Mouse (Mus musculus) hindbrain, embryonic 11.5 days (tissue): ENCODE measurements around the gene Tex28. TPM values are rescaled to one million over a fixed set of nuclear protein-coding genes. Genes with fewer than 3 reads are reported as not detected.
A peak's percentile ranks its signal among the peaks of the same experiment; 100 is the strongest.
"Not testable (repeated sequence)": the region's sequence is repeated elsewhere in the genome, so short reads cannot be mapped to it uniquely, and the experiment has no call there.

Experiments
- ATAC-seq: fragments of 200-750 bp; cut with Nextera tagmentation; 2 replicates; pipeline ENCODE4 v1.8.0; 2017; ENCODE audit warnings: mild to moderate bottlenecking, moderate TSS enrichment, moderate library complexity; ENCODE audit not compliant: low FRiP score
- DNase-seq: peaks from one replicate; pipeline ENCODE4 v3.0.0-alpha.2; 2015; ENCODE audit warnings: low spot score
- H3K27ac ChIP-seq: fragments of 300-500 bp; sonication (generic); 2 replicates; pipeline ENCODE4 v1.5.1; 2014; ENCODE audit warnings: mild to moderate bottlenecking, low read depth, low read length
- H3K27me3 ChIP-seq: fragments of 300-500 bp; sonication (generic); 2 replicates; pipeline ENCODE4 v1.6.1; 2014; ENCODE audit warnings: mild to moderate bottlenecking, low read length, moderate library complexity, mixed read lengths; ENCODE audit not compliant: control insufficient read depth, insufficient read depth
- H3K36me3 ChIP-seq: fragments of 300-500 bp; sonication (generic); 2 replicates; pipeline ENCODE4 v1.6.1; 2014; ENCODE audit warnings: mild to moderate bottlenecking, low read length, moderate library complexity, mixed read lengths; ENCODE audit not compliant: control insufficient read depth, insufficient read depth
- H3K4me1 ChIP-seq: fragments of 300-500 bp; sonication (generic); replicated peaks from 2 replicates; pipeline ENCODE4 v1.6.1; 2014; ENCODE audit warnings: low read length, mixed read lengths; ENCODE audit not compliant: control insufficient read depth, insufficient read depth
- H3K4me2 ChIP-seq: fragments of 300-500 bp; sonication (generic); replicated peaks from 2 replicates; pipeline ENCODE4 v1.6.1; 2014; ENCODE audit warnings: mild to moderate bottlenecking, low read depth, low read length
- H3K4me3 ChIP-seq: fragments of 300-500 bp; sonication (generic); 2 replicates; pipeline ENCODE4 v1.5.1; 2014; ENCODE audit warnings: low read depth, low read length
- H3K9ac ChIP-seq: fragments of 300-500 bp; sonication (generic); 2 replicates; pipeline ENCODE4 v1.6.1; 2014; ENCODE audit warnings: low read depth, low read length
- H3K9me3 ChIP-seq: fragments of 300-500 bp; sonication (generic); 2 replicates; pipeline ENCODE4 v1.6.1; 2016; ENCODE audit warnings: low read length; ENCODE audit not compliant: control insufficient read depth
- WGBS: fragments of 180-500 bp; shearing (Covaris S2); extraction: QIAGEN DNeasy Blood & Tissue Kit; methylation state at CpG from one replicate; pipeline ENCODE4 v1.1.7; 2014; 5-methylcytosine and 5-hydroxymethylcytosine counted together
- polyA plus RNA-seq: library from polyadenylated mRNA; unstranded; fragments of >200 nt; fragmentation: Nextera tagmentation; extraction: Ambion mirVana; gene quantifications from 2 replicates; pipeline ENCODE4 v1.2.1, GENCODE M21; 2014

Tex28 gene
- polyA plus RNA-seq, result not detected in 2 replicates

DNA sequence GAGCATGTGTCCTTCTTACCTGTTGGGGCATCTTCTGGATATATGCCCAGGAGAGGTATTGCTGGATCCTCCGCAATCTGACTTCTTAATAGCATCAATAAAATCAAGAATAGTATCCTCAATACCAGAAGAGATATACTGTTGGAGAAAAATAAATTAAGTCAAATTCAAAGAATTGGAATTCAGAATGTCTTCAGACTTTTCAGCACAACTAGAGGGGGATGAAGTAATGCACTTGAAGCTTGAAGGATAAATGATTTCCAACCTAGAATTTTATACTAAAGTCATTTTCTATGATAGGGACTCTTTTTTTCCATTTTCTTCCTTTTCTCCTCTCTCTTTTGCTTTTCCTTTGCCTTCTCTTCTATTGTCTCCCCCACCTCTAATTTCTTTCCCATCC is at the start of gene Tex28:
Tex28 (minus strand) TSS at position 101 of the 400 bp plus-strand sequence.
- no peak for DNase-seq
- no peak for ATAC-seq
- H3K4me3 ChIP-seq, result no peak within 1 kb of the TSS
- H3K36me3 ChIP-seq, result no peaks in the 10 kb centered on the region
- no peaks in the 10 kb centered on the region for H3K4me1 ChIP-seq
- 82% methylated on average over 1 of the region's 1 CpGs for WGBS
- H3K4me2 ChIP-seq, result no peak within 1 kb of the TSS
- H3K27ac ChIP-seq, result no peak within 1 kb of the TSS
- no peaks in the 10 kb centered on the region for H3K9me3 ChIP-seq
- H3K9ac ChIP-seq, result no peak within 1 kb of the TSS
- H3K27me3 ChIP-seq, result no peaks in the 10 kb centered on the region

- ATAC-seq, result no peak
- no peak overlapping the region for H3K9ac ChIP-seq
Observed at GRCm38 (mm10) chrX:74203556-74203955, 35.9 kb upstream of the Tex28 start.

DNA sequence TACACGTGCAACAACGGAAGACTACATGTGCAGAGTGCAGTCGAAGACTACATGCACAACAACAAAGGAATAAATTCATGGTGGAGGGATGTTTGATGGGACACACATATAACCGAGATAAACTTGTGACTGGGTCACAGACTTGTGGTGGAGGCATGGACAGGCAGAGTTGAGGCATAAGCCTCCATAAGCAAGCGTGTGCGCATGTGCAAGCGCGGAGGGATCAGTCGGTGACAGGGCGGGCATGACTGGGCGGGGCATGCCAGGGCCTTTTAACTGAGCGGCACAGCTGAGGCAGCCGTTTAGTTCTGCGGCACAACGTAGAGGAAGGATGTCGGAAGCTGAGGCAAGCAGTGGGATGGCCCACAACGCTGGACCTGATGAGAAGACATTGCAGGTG is 9.3 kb upstream of the Tex28 start, which contains the start of gene Tktl1:
Tktl1 (plus strand) TSS at position 301 of the 400 bp plus-strand sequence.
- H3K27ac ChIP-seq, result no peak within 1 kb of the TSS
- no peak for ATAC-seq
- 87% methylated on average over 17 of the region's 17 CpGs for WGBS
- no peak within 1 kb of the TSS for H3K9ac ChIP-seq
- no peaks in the 10 kb centered on the region for H3K9me3 ChIP-seq
- H3K27me3 ChIP-seq, result no peaks in the 10 kb centered on the region
- H3K4me2 ChIP-seq, result no peak within 1 kb of the TSS
- no peaks in the 10 kb centered on the region for H3K4me1 ChIP-seq
- DNase-seq, result no peak
- no peaks in the 10 kb centered on the region for H3K36me3 ChIP-seq
- H3K4me3 ChIP-seq, result no peak within 1 kb of the TSS

More at GRCm38 (mm10) chrX:74203556-74203955, 35.9 kb upstream of the Tex28 start:
- Histone ChIP-seq H3K4me3 (no peak overlapping the region), H3K27me3 (no peaks in the 10 kb centered on the region), H3K36me3 (no peaks in the 10 kb centered on the region), H3K9me3 (no peaks in the 10 kb centered on the region), H3K27ac (no peak overlapping the region), H3K4me2 (no peak overlapping the region), H3K4me1 (no peaks in the 10 kb centered on the region)
- 91% methylated on average over 2 of the region's 2 CpGs for WGBS
- no peak for DNase-seq

GRCm38 (mm10) chrX:74135263-74135662 is 32.4 kb downstream of the Tex28 start, which contains the start of gene Mecp2:
Gene Mecp2, minus strand, starts transcription at chrX:74135363.
- H3K4me2 ChIP-seq, ATAC-seq, H3K4me3 ChIP-seq, DNase-seq, H3K4me1 ChIP-seq, H3K9me3 ChIP-seq, H3K27me3 ChIP-seq, H3K27ac ChIP-seq, H3K36me3 ChIP-seq, H3K9ac ChIP-seq: not testable (repeated sequence)
- WGBS, result 40% methylated on average over 1 of the region's 1 CpGs

- H3K27ac ChIP-seq, result no peak within 1 kb of the TSS
- no peaks in the 10 kb centered on the region for H3K36me3 ChIP-seq
- H3K4me3 ChIP-seq, result no peak within 1 kb of the TSS
- no peak for DNase-seq
- no peaks in the 10 kb centered on the region for H3K9me3 ChIP-seq
- H3K4me1 ChIP-seq, result no peaks in the 10 kb centered on the region
- no peak within 1 kb of the TSS for H3K4me2 ChIP-seq
- ATAC-seq, result no peak
- no peaks in the 10 kb centered on the region for H3K27me3 ChIP-seq
- no peak within 1 kb of the TSS for H3K9ac ChIP-seq
Observed at GRCm38 (mm10) chrX:74127164-74127563, 40.5 kb downstream of the Tex28 start, which contains the start of gene Opn1mw. Gene Opn1mw, plus strand, starts transcription at chrX:74127464.

GRCm38 (mm10) chrX:74124975-74125374 is 42.7 kb downstream of the Tex28 start:
- Histone ChIP-seq H3K27ac (no peak overlapping the region), H3K9ac (no peak overlapping the region), H3K9me3 (no peaks in the 10 kb centered on the region), H3K4me1 (no peaks in the 10 kb centered on the region), H3K36me3 (no peaks in the 10 kb centered on the region), H3K4me3 (no peak overlapping the region), H3K4me2 (no peak overlapping the region), H3K27me3 (no peaks in the 10 kb centered on the region)
- DNase-seq, result peak; percentile 3
- 55% methylated on average over 2 of the region's 2 CpGs for WGBS
- no peak for ATAC-seq

- Histone ChIP-seq H3K27ac (no peak overlapping the region), H3K4me2 (peak overlapping the region; percentile 19), H3K4me1 (no peaks in the 10 kb centered on the region), H3K9me3 (no peaks in the 10 kb centered on the region), H3K4me3 (no peak overlapping the region), H3K9ac (no peak overlapping the region), H3K27me3 (no peaks in the 10 kb centered on the region), H3K36me3 (no peaks in the 10 kb centered on the region)
- 14% methylated on average over 10 of the region's 10 CpGs for WGBS
- no peak for ATAC-seq
- DNase-seq, result peak; percentile 38
Observed at GRCm38 (mm10) chrX:74115511-74115910, 52.1 kb downstream of the Tex28 start.

DNA sequence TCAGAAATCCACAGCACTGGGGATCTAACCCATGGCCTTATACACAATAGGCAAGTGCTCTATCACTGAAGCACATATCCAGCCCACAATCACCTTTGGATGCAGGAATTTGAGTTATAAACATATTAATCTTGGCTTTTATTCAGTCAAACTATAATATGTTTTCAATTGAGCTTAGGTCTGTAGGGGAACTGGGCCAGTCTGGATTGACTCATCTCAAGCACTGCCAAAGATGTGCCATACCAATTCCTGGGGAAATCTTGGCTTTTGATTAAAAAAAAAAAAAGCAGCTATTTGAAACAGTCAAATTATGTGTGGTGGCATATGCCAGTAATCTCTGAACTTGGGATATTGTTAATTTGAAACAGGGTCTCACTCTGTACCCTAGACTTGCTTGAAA is 53.6 kb downstream of the Tex28 start:
- no peak for ATAC-seq
- H3K36me3 ChIP-seq, result no peaks in the 10 kb centered on the region
- H3K27me3 ChIP-seq, result no peaks in the 10 kb centered on the region
- H3K9ac ChIP-seq, result no peak overlapping the region
- no peak overlapping the region for H3K27ac ChIP-seq
- no peaks in the 10 kb centered on the region for H3K4me1 ChIP-seq
- H3K9me3 ChIP-seq, result no peaks in the 10 kb centered on the region
- no peak for DNase-seq
- H3K4me3 ChIP-seq, result no peak overlapping the region
- no peak overlapping the region for H3K4me2 ChIP-seq

DNA sequence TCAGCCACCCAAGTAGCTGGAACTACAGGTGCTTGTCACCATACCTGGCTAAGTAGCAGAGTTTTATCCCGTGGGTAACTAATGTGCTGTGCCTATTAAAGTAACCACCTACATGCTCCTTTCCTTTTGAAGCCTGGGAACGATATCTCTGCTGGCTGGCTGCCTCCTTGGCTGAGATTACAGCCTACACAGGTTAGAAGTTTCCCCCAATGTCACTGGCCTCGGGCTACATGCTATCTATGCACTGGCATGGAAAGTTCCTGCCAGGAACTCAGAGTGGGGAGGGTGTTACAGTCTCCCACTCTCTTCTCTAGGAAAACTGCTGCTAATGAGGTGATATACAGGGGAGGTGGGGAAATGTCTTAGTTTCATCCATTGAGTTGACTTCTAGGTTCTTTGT is 58.9 kb downstream of the Tex28 start:
- no peak overlapping the region for H3K4me3 ChIP-seq
- ATAC-seq (no peak), DNase-seq (no peak)
- WGBS, result 66% methylated on average over 3 of the region's 3 CpGs
- H3K4me2 ChIP-seq, result no peak overlapping the region
- no peaks in the 10 kb centered on the region for H3K4me1 ChIP-seq
- H3K9me3 ChIP-seq, result no peaks in the 10 kb centered on the region
- no peak overlapping the region for H3K9ac ChIP-seq
- H3K36me3 ChIP-seq, result no peaks in the 10 kb centered on the region
- no peak overlapping the region for H3K27ac ChIP-seq
- no peaks in the 10 kb centered on the region for H3K27me3 ChIP-seq
